Mouse (Mus musculus): ENCODE results near the gene Mmp25.
A peak's percentile ranks its signal among the peaks of the same experiment; 100 is the strongest.

Mmp25 gene

GRCm38 (mm10) chr17:23644613-23645495 lies at the start of gene Mmp25:
Gene Mmp25 (minus strand): TSS chr17:23645277.
- DNase-seq (ENCODE audit: low spot score in 2 of 2): no peak

GRCm38 (mm10) chr17:23694491-23694890 lies 49.4 kb upstream of the Mmp25 start:
- no peak for DNase-seq (ENCODE audit: low spot score in 2 of 2)

- no peak for DNase-seq (ENCODE audit: low spot score in 2 of 2)
These were observed 39.0 kb upstream of the Mmp25 start, which contains the start of gene Cldn9 for GRCm38 (mm10) chr17:23683856-23684672. Gene Cldn9 (minus strand): TSS chr17:23684026.

GRCm38 (mm10) chr17:23683226-23683625 lies 38.1 kb upstream of the Mmp25 start:
- DNase-seq (ENCODE audit: low spot score in 2 of 2): no peak

- DNase-seq (ENCODE audit: low spot score in 2 of 2): no peak
These were observed 37.5 kb upstream of the Mmp25 start for GRCm38 (mm10) chr17:23682530-23682929.

- DNase-seq (ENCODE audit: low spot score in 2 of 2): no peak
These were observed 37.0 kb upstream of the Mmp25 start for GRCm38 (mm10) chr17:23682092-23682491.

GRCm38 (mm10) chr17:23681086-23681485 lies 36.0 kb upstream of the Mmp25 start:
- no peak for DNase-seq (ENCODE audit: low spot score in 2 of 2)

- DNase-seq (ENCODE audit: low spot score in 2 of 2): no peak
These were observed 35.3 kb upstream of the Mmp25 start for GRCm38 (mm10) chr17:23680336-23680735.

- DNase-seq (ENCODE audit: low spot score in 2 of 2): no peak
These were observed 34.2 kb upstream of the Mmp25 start, which contains the start of gene Cldn6 for GRCm38 (mm10) chr17:23679127-23679835. Gene Cldn6 (plus strand): TSS chr17:23679249.

- peak; percentile 65 to 76 for DNase-seq (ENCODE audit: low spot score in 2 of 2)
These were observed 32.2 kb upstream of the Mmp25 start, which contains the start of gene Tnfrsf12a for GRCm38 (mm10) chr17:23677236-23677679. Gene Tnfrsf12a (minus strand): TSS chr17:23677468.

- no peak for DNase-seq (ENCODE audit: low spot score in 2 of 2)
These were observed 31.5 kb upstream of the Mmp25 start for GRCm38 (mm10) chr17:23676473-23677031.

GRCm38 (mm10) chr17:23675564-23676281 lies 30.6 kb upstream of the Mmp25 start:
- no peak for DNase-seq (ENCODE audit: low spot score in 2 of 2)

GRCm38 (mm10) chr17:23675127-23675526 lies 30.1 kb upstream of the Mmp25 start:
- DNase-seq (ENCODE audit: low spot score in 2 of 2): no peak

GRCm38 (mm10) chr17:23674271-23674952 lies 29.3 kb upstream of the Mmp25 start:
- no peak for DNase-seq (ENCODE audit: low spot score in 2 of 2)

- peak; percentile 93 for DNase-seq (ENCODE audit: low spot score in 2 of 2)
These were observed 28.5 kb upstream of the Mmp25 start, which contains the start of the genes Hcfc1r1 and Thoc6 for GRCm38 (mm10) chr17:23673424-23674073. Gene Hcfc1r1 (plus strand): TSS chr17:23673596. Gene Thoc6 (minus strand): TSS chr17:23673882.

- DNase-seq (ENCODE audit: low spot score in 2 of 2): no peak
These were observed 27.7 kb upstream of the Mmp25 start for GRCm38 (mm10) chr17:23672761-23673160.

- DNase-seq (ENCODE audit: low spot score in 2 of 2): no peak
These were observed 26.4 kb upstream of the Mmp25 start for GRCm38 (mm10) chr17:23671519-23671918.

GRCm38 (mm10) chr17:23670516-23671074 lies 25.5 kb upstream of the Mmp25 start:
- no peak for DNase-seq (ENCODE audit: low spot score in 2 of 2)

GRCm38 (mm10) chr17:23665511-23665910 lies 20.4 kb upstream of the Mmp25 start:
- no peak for DNase-seq (ENCODE audit: low spot score in 2 of 2)

Data from frontal cortex, postnatal 10 days (tissue).